Mouse (Mus musculus): ENCODE data around the gene Camk1d. TPM values are rescaled to one million over a fixed set of nuclear protein-coding genes. Genes with fewer than 3 reads are reported as not detected.
"Not testable (repeated sequence)": the region's sequence is repeated elsewhere in the genome, so short reads cannot be mapped to it uniquely, and the experiment has no call there.

Gene Camk1d
- total RNA-seq, 1 experiment from 2014 or later: 24.0 TPM

DNA sequence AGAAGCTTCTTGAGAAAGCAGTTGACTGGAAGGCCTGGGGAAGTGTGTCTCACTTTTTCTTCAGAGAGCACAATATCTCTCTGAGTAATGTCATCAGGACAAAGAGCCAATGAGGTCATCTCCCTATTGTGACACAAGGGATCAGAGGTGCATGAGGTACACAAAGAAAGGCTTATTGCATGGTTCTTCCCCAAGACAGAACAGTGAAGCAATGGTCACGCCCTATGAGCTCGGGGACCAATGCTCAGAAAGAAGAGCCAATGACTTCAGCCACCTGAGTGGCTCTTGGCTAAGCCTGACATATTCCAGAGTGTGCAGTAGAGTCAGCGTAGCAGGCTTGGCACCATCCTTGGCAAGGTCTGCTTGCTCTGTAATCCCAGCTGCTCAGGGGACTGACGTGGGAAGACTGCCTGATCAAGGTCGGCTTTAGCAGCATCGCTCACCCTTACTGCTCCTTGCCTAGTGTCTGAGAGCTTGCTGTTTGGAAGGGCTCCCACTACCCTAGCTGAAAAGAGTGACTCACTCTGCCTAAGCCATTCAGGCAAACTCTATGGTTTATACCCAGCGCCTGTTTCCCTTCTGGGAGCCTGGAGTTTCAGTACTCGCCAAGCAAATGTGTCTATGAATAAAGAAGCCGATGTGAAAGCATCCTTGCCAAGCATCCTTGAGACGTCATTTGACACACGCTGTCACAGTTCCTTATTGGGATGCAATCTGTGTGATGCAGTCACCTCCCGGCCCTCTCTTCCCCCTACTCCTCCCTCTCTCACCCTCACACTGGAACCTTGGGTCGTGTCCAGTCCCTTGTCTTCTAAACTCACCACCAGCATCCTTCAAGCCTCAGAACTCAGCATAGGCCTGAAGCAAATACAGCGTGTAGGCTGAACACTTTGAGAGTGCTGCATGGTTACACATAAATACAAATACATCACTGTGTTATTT, 77.2 kb downstream of the Camk1d start:
- ATAC-seq (replicated peaks; ENCODE audit: insufficient number of reproducible peaks, low FRiP score, low TSS enrichment, poor library complexity, severe bottlenecking): no peak

GRCm38 (mm10) chr2:5632355-5632684, 82.0 kb downstream of the Camk1d start:
- no peak for ATAC-seq (replicated peaks; ENCODE audit: insufficient number of reproducible peaks, low FRiP score, low TSS enrichment, poor library complexity, severe bottlenecking)

- ATAC-seq (replicated peaks; ENCODE audit: insufficient number of reproducible peaks, low FRiP score, low TSS enrichment, poor library complexity, severe bottlenecking): no peak
Measured at GRCm38 (mm10) chr2:5631676-5632354, 82.5 kb downstream of the Camk1d start.

- ATAC-seq (replicated peaks; ENCODE audit: insufficient number of reproducible peaks, low FRiP score, low TSS enrichment, poor library complexity, severe bottlenecking): no peak
Measured at GRCm38 (mm10) chr2:5630710-5631109, 83.6 kb downstream of the Camk1d start.

- no peak for ATAC-seq (replicated peaks; ENCODE audit: insufficient number of reproducible peaks, low FRiP score, low TSS enrichment, poor library complexity, severe bottlenecking)
Measured at GRCm38 (mm10) chr2:5624379-5624778, 89.9 kb downstream of the Camk1d start.

DNA sequence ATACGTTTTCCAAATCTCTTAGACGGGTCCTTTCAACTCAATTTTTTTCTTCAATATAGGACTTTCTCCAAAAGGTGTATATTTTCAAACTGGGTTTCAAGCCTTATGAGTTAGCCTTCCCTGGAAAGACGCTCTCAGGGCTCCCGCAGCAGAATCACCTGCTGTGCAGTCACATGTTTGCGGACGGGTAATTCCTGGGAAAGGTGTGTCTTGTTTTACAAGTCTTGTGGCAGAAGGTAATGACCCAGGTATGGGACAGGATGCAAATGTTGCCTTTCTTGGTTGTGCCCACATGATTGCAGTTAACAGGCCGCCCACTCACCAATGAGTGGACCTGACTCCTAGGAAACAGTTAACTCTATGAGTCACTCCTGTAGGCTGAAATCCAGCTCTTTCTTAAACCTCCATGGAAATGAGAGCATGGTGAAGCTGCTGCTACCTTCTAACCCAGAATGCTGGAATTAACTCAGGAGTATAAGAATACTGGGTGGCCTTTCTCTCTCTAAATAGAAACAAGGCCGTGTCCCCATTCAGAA, 95.9 kb downstream of the Camk1d start:
- no peak for ATAC-seq (replicated peaks; ENCODE audit: insufficient number of reproducible peaks, low FRiP score, low TSS enrichment, poor library complexity, severe bottlenecking)

DNA sequence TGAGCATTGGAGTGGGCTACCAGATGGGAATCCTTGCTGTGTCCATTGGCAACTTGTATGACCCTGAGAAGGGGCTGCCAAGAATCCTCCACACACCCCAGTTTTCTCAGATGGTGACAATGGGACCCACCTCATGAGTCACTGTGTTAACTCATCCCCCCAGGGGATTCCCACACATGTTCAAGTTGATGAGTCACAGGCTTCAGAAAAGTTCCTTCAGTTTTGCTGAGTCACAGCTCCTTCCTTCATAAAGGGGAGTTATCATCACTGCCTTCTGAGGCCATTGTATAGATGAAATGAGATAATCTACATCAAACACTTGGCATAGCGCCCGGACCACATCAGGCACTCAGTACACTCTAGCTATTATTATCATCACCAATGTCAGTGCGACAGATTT, 99.4 kb downstream of the Camk1d start:
- ATAC-seq (replicated peaks; ENCODE audit: insufficient number of reproducible peaks, low FRiP score, low TSS enrichment, poor library complexity, severe bottlenecking): no peak

GRCm38 (mm10) chr2:5614308-5614705, 100.0 kb downstream of the Camk1d start:
- ATAC-seq (replicated peaks; ENCODE audit: insufficient number of reproducible peaks, low FRiP score, low TSS enrichment, poor library complexity, severe bottlenecking): no peak

DNA sequence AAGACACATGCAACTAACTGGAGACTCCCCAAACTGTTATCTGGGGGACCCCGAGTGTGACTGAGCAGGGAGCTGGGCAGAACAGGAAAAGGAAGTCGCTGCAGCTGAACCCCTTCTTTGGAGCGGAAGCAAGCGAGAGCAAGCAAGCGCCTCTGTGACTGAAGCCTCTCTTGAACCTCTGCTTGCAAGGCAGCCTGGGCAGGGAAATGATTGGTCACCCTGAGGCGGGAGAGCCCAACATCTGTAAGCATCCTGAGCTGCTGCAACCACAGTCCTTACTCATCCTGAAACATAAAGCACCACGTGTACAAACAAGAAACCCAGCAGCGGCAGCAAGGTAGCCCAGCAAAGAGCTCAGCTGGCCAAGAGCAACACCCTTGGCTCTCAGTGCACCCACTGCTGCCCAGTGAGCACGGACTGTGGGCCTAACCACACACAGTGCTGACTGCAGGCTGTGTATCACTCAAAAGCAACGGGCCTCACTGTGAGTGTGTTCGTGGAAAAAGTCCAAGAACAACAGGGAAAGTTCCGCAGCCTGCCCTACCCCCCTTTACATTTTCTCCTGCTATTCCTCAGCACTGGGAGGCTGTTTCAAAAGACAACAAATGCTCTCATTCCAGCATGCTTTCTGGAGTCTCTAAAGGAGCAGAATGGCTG, 100.5 kb downstream of the Camk1d start:
- 0 out of 2 replicates have a peak, but pooled peaks have one; percentile 25 for ATAC-seq (replicated peaks; ENCODE audit: insufficient number of reproducible peaks, low FRiP score, low TSS enrichment, poor library complexity, severe bottlenecking)

DNA sequence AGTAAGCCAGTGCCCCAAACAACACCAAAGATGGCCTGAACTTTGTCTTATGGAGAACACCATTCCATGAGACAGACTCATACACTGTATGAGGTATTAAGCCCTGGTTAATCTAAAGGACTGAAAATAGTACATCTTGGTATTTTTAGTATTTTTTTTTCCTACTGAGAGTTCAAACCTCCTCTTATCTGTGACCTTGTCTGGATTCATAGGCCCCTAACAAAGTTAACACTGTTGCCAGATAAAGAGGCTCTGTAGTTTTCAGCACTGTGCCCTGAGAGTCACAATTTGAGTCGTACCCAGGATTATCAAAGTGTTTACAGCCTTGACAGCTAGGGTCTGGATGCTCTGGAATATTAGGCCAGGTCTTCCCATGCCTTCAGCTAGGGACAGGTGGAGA, 102.7 kb downstream of the Camk1d start:
- no peak for ATAC-seq (replicated peaks; ENCODE audit: insufficient number of reproducible peaks, low FRiP score, low TSS enrichment, poor library complexity, severe bottlenecking)

DNA sequence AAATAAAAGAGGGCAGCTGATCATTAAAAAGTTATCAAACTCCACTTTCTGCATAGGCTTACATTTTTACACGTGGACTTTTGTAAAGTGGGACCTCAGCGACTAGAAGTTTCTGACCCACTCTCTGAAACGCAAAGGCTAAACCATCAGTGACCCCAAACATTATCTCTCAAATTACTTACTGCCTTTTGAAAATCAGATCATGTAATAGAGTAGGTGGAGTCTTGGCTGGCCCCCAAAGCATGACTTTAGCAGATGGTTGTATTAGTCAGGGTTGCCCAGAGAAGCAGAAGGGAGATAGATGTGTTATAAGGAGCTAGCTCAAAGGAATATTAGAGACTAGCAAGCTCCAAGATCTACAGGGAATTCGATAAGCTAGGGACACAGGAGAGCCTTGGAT, 103.8 kb downstream of the Camk1d start:
- no peak for ATAC-seq (replicated peaks; ENCODE audit: insufficient number of reproducible peaks, low FRiP score, low TSS enrichment, poor library complexity, severe bottlenecking)

- no peak for ATAC-seq (replicated peaks; ENCODE audit: insufficient number of reproducible peaks, low FRiP score, low TSS enrichment, poor library complexity, severe bottlenecking)
Measured at GRCm38 (mm10) chr2:5607920-5608841, 106.1 kb downstream of the Camk1d start.

DNA sequence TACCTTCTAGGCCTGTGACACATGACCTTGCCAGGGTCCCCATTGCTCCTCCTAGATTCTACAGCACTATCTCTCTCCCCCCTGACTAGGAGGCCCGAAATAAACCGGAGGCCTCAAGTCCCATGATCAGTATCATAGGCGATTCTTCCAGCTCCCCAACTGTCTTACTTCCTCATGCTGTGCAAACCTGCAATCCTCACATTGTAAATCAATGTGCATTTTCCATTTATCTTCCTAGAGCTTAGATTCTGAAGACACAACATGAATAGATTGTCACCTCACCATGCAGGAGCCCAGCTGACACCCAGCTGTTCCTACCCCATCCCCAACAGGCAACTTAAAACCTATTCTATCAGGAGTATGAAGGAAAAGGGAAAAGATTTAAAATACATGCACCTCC, 108.5 kb downstream of the Camk1d start:
- ATAC-seq (replicated peaks; ENCODE audit: insufficient number of reproducible peaks, low FRiP score, low TSS enrichment, poor library complexity, severe bottlenecking): no peak

GRCm38 (mm10) chr2:5602044-5602443, 112.3 kb downstream of the Camk1d start:
- no peak for ATAC-seq (replicated peaks; ENCODE audit: insufficient number of reproducible peaks, low FRiP score, low TSS enrichment, poor library complexity, severe bottlenecking)

GRCm38 (mm10) chr2:5601243-5601642, 113.1 kb downstream of the Camk1d start:
- ATAC-seq (replicated peaks; ENCODE audit: insufficient number of reproducible peaks, low FRiP score, low TSS enrichment, poor library complexity, severe bottlenecking): not testable (repeated sequence)

DNA sequence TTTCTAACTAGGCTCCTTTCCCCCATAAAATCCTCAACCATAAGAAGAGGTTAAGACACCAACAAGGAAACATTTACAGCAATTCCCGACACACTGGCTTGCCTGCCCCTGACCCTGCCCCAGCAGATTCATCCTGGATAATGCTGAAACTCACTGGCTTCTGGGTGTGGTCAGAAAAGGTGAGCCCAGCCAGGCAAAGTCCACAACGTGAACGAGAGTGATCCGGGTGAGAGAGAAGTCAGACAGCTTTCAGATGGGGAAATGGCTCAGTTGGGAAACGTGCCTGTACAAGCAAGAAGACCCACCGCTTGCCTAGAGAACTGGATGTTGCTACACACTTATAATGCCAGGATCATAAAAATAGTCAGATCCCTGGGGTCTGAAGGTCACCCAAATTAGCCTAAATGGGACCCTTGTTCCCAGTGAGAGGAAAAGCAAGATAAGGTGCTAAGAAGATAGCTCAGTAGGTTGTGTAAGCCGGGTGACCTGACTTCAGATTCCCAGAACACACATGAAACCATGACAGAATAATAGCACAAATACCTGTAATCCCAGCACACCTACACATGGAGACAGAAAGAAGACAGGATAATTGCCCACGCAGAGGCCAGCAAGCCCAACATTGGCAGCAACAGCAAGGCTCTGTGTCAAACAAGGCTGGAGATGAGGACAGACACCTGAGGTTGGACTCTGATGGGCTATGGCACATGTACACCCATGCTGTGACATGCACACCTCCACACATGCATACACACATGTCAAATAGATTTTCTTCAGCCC, 113.9 kb downstream of the Camk1d start:
- ATAC-seq (replicated peaks; ENCODE audit: insufficient number of reproducible peaks, low FRiP score, low TSS enrichment, poor library complexity, severe bottlenecking): no peak

DNA sequence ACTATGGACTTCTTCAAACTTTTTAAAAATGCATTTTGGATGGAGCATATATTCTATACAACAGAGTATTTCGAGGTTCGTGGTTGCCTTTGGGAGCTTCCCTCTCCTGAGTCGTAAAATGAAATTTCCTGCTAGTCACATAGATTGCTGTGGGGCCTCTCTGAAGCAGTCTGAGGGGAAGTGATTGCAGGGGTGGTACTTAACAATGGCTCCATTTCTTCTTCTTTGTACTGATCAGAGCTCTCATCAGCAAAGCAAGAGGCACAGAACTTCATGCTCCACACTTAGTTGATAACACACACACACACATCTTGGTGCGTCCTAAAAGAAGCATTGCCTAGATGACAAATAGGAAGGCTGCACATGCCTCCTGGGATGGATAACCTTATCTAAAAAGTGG, 114.6 kb downstream of the Camk1d start:
- no peak for ATAC-seq (replicated peaks; ENCODE audit: insufficient number of reproducible peaks, low FRiP score, low TSS enrichment, poor library complexity, severe bottlenecking)

DNA sequence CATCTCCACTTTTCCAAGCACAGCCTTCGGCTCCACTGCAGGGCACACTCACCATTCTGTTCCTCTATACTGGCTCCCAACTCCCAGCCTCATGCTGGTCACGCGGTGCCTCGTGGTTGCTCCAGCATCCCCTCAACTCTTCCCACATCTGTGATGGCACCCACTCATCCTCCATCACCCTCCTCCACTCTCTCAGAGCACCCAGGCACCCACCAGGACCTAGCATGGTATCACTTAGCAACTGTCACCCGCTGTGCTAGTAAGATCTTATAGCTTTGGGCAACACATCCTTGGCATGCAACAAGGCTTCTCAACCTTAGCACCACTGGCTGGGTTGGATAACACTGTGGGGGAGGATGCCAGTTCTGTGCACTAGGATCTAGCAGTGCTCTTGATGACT, 115.8 kb downstream of the Camk1d start:
- ATAC-seq (replicated peaks; ENCODE audit: insufficient number of reproducible peaks, low FRiP score, low TSS enrichment, poor library complexity, severe bottlenecking): no peak

Data from monocyte, adult 5-6 weeks (primary cell).